Mouse (Mus musculus): ENCODE data around the gene Gm13889. TPM values are rescaled to one million over a fixed set of nuclear protein-coding genes. Genes with fewer than 3 reads are reported as not detected.

The Gm13889 gene
- 9.2 and 11.1 TPM in 2 replicates for polyA plus RNA-seq (2015; fragmentation: Nextera tagmentation; extraction: Ambion mirVana)

GRCm38 (mm10) chr2:93956908-93957784 lies at the start of gene Gm13889:
Gene Gm13889, minus strand, starts transcription at chr2:93957201.
- Histone ChIP-seq H3K27ac (peak within 1 kb of the TSS; percentile 39), H3K27me3 (peaks cover 80% of the 10 kb centered on the region), H3K4me2 (peak within 1 kb of the TSS; percentile 98), H3K36me3 (no peaks in the 10 kb centered on the region), H3K4me1 (peaks cover 31% of the 10 kb centered on the region), H3K9ac (peak within 1 kb of the TSS; percentile 71), H3K4me3 (replicated peaks) (peak within 1 kb of the TSS; percentile 65), H3K9me3 (replicated peaks) (no peaks in the 10 kb centered on the region)
- 6% methylated on average over 58 of the region's 62 CpGs for WGBS
- peak; percentile 53 for ATAC-seq (replicated peaks; ENCODE audit: low FRiP score)

- no peak overlapping the region for H3K9ac ChIP-seq
- no peaks in the 10 kb centered on the region for H3K4me1 ChIP-seq
- WGBS = 3% methylated on average over 2 of the region's 2 CpGs
- H3K36me3 ChIP-seq = peaks cover 91% of the 10 kb centered on the region
- no peaks in the 10 kb centered on the region for H3K9me3 ChIP-seq (replicated peaks)
- no peak overlapping the region for H3K4me3 ChIP-seq (replicated peaks)
- H3K27me3 ChIP-seq = no peaks in the 10 kb centered on the region
- peak; percentile 74; the same call in 1 of the 2 replicates for ATAC-seq (replicated peaks; ENCODE audit: low FRiP score)
- no peak overlapping the region for H3K27ac ChIP-seq
- no peak overlapping the region for H3K4me2 ChIP-seq
Measured at GRCm38 (mm10) chr2:94002331-94002730, 45.3 kb upstream of the Gm13889 start.

GRCm38 (mm10) chr2:94001918-94002317 lies 44.9 kb upstream of the Gm13889 start:
- Histone ChIP-seq H3K4me2 (no peak overlapping the region), H3K27ac (peak overlapping the region; percentile 20; the same call in 1 of the 2 replicates), H3K27me3 (no peaks in the 10 kb centered on the region), H3K4me3 (replicated peaks) (no peak overlapping the region), H3K9me3 (replicated peaks) (no peaks in the 10 kb centered on the region), H3K36me3 (peaks cover 91% of the 10 kb centered on the region), H3K4me1 (no peaks in the 10 kb centered on the region), H3K9ac (no peak overlapping the region)
- no peak for ATAC-seq (replicated peaks; ENCODE audit: low FRiP score)
- 84% methylated on average over 4 of the region's 4 CpGs for WGBS

GRCm38 (mm10) chr2:94001411-94001810 lies 44.4 kb upstream of the Gm13889 start:
- H3K36me3 ChIP-seq = peaks cover 91% of the 10 kb centered on the region
- H3K27me3 ChIP-seq = no peaks in the 10 kb centered on the region
- H3K4me2 ChIP-seq = no peak overlapping the region
- H3K9ac ChIP-seq = no peak overlapping the region
- no peaks in the 10 kb centered on the region for H3K9me3 ChIP-seq (replicated peaks)
- no peak for ATAC-seq (replicated peaks; ENCODE audit: low FRiP score)
- peak overlapping the region; percentile 20 for H3K27ac ChIP-seq
- H3K4me3 ChIP-seq (replicated peaks) = no peak overlapping the region
- 78% methylated on average over 6 of the region's 6 CpGs for WGBS
- no peaks in the 10 kb centered on the region for H3K4me1 ChIP-seq

GRCm38 (mm10) chr2:93996254-93996653 lies 39.3 kb upstream of the Gm13889 start, which contains the start of gene Gm27027:
Gene Gm27027, minus strand, starts transcription at chr2:93996354.
- Histone ChIP-seq H3K9ac (no peak within 1 kb of the TSS), H3K4me2 (no peak within 1 kb of the TSS), H3K36me3 (peaks cover 93% of the 10 kb centered on the region), H3K27me3 (no peaks in the 10 kb centered on the region), H3K9me3 (replicated peaks) (no peaks in the 10 kb centered on the region), H3K4me3 (replicated peaks) (no peak within 1 kb of the TSS), H3K27ac (no peak within 1 kb of the TSS), H3K4me1 (0 out of 2 replicates have a peak, but pooled peaks cover 3% of the 10 kb centered on the region)
- ATAC-seq (replicated peaks; ENCODE audit: low FRiP score) = no peak
- 82% methylated on average over 6 of the region's 6 CpGs for WGBS

GRCm38 (mm10) chr2:93992810-93993209 lies 35.8 kb upstream of the Gm13889 start:
- 53% methylated on average over 3 of the region's 3 CpGs for WGBS
- H3K27ac ChIP-seq = no peak overlapping the region
- peaks cover 97% of the 10 kb centered on the region for H3K36me3 ChIP-seq

GRCm38 (mm10) chr2:93992259-93992658 lies 35.3 kb upstream of the Gm13889 start:
- H3K4me3 ChIP-seq (replicated peaks) = no peak overlapping the region
- no peaks in the 10 kb centered on the region for H3K27me3 ChIP-seq
- 0 out of 2 replicates have a peak, but pooled peaks cover 3% of the 10 kb centered on the region for H3K4me1 ChIP-seq
- peak overlapping the region; percentile 38; the same call in 1 of the 2 replicates for H3K27ac ChIP-seq
- peaks cover 97% of the 10 kb centered on the region for H3K36me3 ChIP-seq
- H3K9ac ChIP-seq = no peak overlapping the region
- no peak overlapping the region for H3K4me2 ChIP-seq
- ATAC-seq (replicated peaks; ENCODE audit: low FRiP score) = no peak
- H3K9me3 ChIP-seq (replicated peaks) = no peaks in the 10 kb centered on the region
- WGBS = 58% methylated on average over 5 of the region's 5 CpGs

More at GRCm38 (mm10) chr2:93992810-93993209, 35.8 kb upstream of the Gm13889 start:
- H3K27me3 ChIP-seq = no peaks in the 10 kb centered on the region
- no peaks in the 10 kb centered on the region for H3K9me3 ChIP-seq (replicated peaks)
- 0 out of 2 replicates have a peak, but pooled peaks cover 3% of the 10 kb centered on the region for H3K4me1 ChIP-seq
- H3K4me2 ChIP-seq = no peak overlapping the region
- no peak overlapping the region for H3K9ac ChIP-seq
- ATAC-seq (replicated peaks; ENCODE audit: low FRiP score) = no peak
- H3K4me3 ChIP-seq (replicated peaks) = no peak overlapping the region

- Histone ChIP-seq H3K9ac (no peak overlapping the region), H3K4me3 (replicated peaks) (no peak overlapping the region), H3K27ac (no peak overlapping the region), H3K27me3 (no peaks in the 10 kb centered on the region), H3K4me2 (no peak overlapping the region), H3K9me3 (replicated peaks) (no peaks in the 10 kb centered on the region), H3K36me3 (peaks cover 90% of the 10 kb centered on the region), H3K4me1 (peaks cover 4% of the 10 kb centered on the region)
- ATAC-seq (replicated peaks; ENCODE audit: low FRiP score) = no peak
- WGBS = 77% methylated on average over 3 of the region's 3 CpGs
Measured at GRCm38 (mm10) chr2:93991336-93991735, 34.3 kb upstream of the Gm13889 start.

- H3K4me2 ChIP-seq = no peak overlapping the region
- no peak for ATAC-seq (replicated peaks; ENCODE audit: low FRiP score)
- H3K27ac ChIP-seq = no peak overlapping the region
- no peaks in the 10 kb centered on the region for H3K27me3 ChIP-seq
- WGBS = 92% methylated on average over 2 of the region's 2 CpGs
- no peaks in the 10 kb centered on the region for H3K9me3 ChIP-seq (replicated peaks)
- H3K4me3 ChIP-seq (replicated peaks) = no peak overlapping the region
- peaks cover 84% of the 10 kb centered on the region for H3K36me3 ChIP-seq
- H3K9ac ChIP-seq = no peak overlapping the region
- peaks cover 13% of the 10 kb centered on the region for H3K4me1 ChIP-seq
Measured at GRCm38 (mm10) chr2:93988440-93988839, 31.4 kb upstream of the Gm13889 start.

GRCm38 (mm10) chr2:93982457-93983235 lies 25.6 kb upstream of the Gm13889 start:
- no peak overlapping the region for H3K27ac ChIP-seq
- H3K9ac ChIP-seq = no peak overlapping the region
- peaks cover 13% of the 10 kb centered on the region for H3K4me1 ChIP-seq
- no peak overlapping the region for H3K4me2 ChIP-seq
- 61% methylated on average over 4 of the region's 4 CpGs for WGBS
- H3K9me3 ChIP-seq (replicated peaks) = no peaks in the 10 kb centered on the region
- H3K27me3 ChIP-seq = no peaks in the 10 kb centered on the region
- no peak overlapping the region for H3K4me3 ChIP-seq (replicated peaks)
- ATAC-seq (replicated peaks; ENCODE audit: low FRiP score) = no peak
- peaks cover 77% of the 10 kb centered on the region for H3K36me3 ChIP-seq

- peaks cover 57% of the 10 kb centered on the region for H3K36me3 ChIP-seq
- no peaks in the 10 kb centered on the region for H3K9me3 ChIP-seq (replicated peaks)
- no peak overlapping the region for H3K27ac ChIP-seq
- H3K4me2 ChIP-seq = no peak overlapping the region
- H3K27me3 ChIP-seq = no peaks in the 10 kb centered on the region
- peaks cover 29% of the 10 kb centered on the region for H3K4me1 ChIP-seq
- ATAC-seq (replicated peaks; ENCODE audit: low FRiP score) = no peak
- no peak overlapping the region for H3K4me3 ChIP-seq (replicated peaks)
- 78% methylated on average over 7 of the region's 7 CpGs for WGBS
- H3K9ac ChIP-seq = no peak overlapping the region
Measured at GRCm38 (mm10) chr2:93979249-93980120, 22.5 kb upstream of the Gm13889 start.

All from kidney, embryonic 15.5 days (tissue).